Mouse (Mus musculus) adrenal gland, adult 10 weeks (tissue): ENCODE measurements around the gene Elane. TPM values are rescaled to one million over a fixed set of nuclear protein-coding genes. Genes with fewer than 3 reads are reported as not detected.

Experiments used
- polyA plus RNA-seq: library from polyadenylated mRNA; stranded (reverse); fragments of 350-450 nt; fragmentation: Illumina TruSeq; extraction: RNeasy Lipid Tissue Mini Kit (QIAGEN cat#74804); gene quantifications from one replicate; pipeline ENCODE4 v1.2.3, GENCODE M21; 2014; ENCODE audit warnings: low read depth, low replicate concordance

Gene Elane
- not detected for polyA plus RNA-seq

GRCm38 (mm10) chr10:79886054-79886453 lies at the start of gene Elane:
TSS of gene Elane (plus strand) at chr10:79886247.

DNA sequence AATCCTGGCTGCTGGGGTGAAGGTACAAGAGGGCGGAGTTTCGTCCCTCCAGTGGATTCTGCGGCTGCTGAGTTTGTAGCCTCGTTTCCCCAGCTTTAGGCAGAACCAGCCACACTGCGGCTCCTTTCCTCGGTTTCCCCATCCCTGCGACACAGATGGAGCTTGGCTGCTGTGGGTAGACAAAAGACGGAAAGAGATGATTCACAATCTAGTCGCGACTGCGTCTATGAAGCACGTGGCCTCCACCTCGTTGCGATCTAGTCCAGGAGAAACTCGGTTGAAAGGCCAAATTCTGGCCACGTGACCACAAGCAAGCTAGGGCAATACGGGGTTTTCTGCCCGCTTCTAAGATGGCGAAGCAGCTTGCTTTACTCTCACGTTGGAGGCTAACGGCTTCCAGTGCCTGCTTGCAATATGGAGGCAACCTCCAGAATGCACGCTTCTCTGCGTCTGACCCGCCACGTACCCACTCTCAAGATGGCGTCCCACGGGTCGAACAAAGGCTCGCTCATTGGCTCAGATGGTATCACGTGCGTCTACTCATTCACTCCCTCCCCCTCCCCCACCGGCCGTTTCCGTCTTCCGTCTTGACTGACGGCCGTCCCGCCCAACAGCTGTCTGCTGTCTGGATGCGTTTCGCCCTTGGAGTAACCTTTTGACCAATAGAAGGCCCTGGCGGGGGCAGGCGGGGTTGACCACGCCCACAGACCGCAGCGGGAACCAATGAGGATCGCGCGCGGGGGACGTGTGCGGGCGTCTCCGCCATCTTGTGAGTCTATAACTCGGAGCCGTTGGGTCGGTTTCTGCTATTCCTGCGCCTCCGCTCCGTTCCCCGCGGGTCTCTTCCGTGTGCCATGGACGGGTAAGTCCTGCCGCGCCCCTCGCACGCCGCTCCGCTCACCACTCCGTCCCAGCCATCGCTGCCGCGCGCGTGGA lies 31.9 kb upstream of the Elane start, which contains the start of gene Ptbp1:
TSS of gene Ptbp1 (plus strand) at position 568 of the 936 bp plus-strand sequence.

DNA sequence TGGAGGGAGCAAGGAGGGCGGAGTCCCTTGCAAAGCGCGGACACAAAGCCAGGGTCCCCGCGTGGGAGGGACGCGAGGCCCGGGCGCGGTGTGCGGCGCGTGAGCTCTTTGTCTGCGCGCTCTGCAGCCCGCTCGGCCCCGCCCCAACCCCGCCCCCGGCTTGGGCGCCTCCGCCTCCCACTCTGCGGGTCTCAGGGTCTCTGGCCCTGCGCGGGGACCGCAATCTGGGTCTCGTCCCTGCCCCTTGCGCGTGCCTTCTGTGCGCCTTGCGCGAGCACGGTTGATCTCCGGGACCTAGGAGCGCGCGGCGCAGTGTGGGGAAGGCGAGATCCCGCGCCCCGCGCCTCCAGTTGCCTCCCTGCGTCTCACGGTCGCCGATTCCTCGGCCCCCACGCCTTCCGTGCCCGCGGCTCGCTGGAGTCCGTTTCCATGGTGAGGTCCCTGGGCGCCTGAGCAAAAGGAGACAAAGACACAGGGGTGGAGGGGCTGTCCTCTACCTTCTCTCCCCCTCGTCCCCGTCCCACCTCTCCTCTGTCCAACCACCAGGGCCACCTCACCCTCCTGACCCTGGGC lies 11.7 kb upstream of the Elane start, which contains the start of the genes Prtn3 and Plppr3:
TSS of gene Prtn3 (plus strand) at position 187 of the 573 bp plus-strand sequence.
TSS of gene Plppr3 (minus strand) at position 345 of the 573 bp plus-strand sequence.

DNA sequence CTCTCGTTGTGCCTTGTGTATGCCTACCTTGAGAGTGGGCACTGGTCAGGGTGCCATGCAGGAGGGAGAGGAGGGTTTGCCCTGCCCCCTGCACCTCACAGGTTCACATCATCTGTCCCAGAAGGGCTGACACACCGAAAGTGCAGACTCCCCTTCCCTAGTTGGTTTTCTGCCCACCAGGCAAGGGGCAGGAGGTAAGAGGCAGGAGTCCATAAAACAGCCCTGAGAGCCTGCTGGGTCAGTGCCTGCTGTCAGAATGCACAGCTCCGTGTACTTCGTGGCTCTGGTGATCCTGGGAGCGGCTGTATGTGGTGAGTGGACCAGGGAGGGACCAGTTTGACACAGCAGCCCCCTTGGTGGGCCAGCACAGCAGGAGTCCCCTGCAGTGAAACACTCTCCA lies 4.6 kb downstream of the Elane start, which contains the start of gene Cfd:
TSS of gene Cfd (plus strand) at position 184 of the 400 bp plus-strand sequence.

DNA sequence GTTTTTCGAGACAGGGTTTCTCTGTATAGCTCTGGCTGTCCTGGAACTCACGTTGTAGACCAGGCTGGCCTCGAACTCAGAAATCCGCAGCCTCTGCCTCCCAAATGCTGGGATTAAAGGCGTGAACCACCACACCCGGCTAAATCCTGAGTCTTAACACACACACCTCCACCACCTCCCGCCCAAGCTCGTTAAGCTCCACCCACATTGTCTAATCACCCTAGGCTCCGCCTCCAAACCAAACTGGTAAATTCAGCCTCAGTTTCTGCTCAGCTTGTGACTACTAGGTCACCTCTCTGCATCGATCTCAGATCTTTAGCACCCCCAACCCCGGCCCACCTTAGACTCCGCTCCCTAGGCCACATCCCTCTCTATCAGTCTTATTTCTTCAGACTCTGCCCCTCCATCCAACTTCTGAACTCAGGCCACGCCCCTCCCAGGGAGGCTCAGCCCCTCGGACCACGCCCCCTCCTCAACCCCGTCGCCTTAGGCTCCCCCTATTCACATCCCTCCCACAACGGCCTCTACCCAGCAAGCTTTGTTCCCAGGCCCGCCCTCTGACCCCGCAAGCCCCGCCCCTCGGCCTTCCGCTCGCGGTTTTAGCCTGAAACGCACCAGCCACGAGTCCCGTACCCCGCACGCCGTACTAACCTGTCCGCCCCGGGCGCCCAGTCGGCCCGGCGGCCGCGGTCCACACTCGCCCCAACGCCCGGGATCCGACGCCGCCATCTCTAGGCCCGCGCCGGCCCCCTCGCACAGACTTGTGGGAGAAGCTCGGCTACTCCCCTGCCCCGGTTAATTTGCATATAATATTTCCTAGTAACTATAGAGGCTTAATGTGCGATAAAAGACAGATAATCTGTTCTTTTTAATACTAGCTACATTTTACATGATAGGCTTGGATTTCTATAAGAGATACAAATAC lies 22.4 kb downstream of the Elane start, which contains the start of gene Med16:
TSS of gene Med16 (minus strand) at position 757 of the 925 bp plus-strand sequence.

DNA sequence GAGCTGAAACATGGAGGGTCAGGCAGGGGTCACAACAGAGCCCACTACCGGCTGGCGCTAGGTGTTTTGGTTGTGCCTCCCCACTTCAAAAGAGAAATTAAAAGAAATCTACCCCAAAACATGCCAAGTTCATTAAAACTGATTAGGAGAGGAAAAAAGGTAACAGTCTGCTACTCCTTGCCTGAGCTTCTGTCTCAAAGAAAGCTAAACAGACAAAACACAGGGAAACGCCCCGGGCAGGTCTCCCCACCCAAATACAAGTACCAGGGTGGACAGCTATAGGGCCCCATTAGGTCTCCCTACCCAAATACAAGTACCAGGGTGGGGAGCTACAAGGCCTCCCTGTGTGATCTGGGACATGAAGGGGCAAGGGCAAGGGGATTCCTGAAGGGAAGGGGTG lies 24.5 kb downstream of the Elane start, which contains the start of gene Gm26602:
TSS of gene Gm26602 (plus strand) at position 301 of the 400 bp plus-strand sequence.

DNA sequence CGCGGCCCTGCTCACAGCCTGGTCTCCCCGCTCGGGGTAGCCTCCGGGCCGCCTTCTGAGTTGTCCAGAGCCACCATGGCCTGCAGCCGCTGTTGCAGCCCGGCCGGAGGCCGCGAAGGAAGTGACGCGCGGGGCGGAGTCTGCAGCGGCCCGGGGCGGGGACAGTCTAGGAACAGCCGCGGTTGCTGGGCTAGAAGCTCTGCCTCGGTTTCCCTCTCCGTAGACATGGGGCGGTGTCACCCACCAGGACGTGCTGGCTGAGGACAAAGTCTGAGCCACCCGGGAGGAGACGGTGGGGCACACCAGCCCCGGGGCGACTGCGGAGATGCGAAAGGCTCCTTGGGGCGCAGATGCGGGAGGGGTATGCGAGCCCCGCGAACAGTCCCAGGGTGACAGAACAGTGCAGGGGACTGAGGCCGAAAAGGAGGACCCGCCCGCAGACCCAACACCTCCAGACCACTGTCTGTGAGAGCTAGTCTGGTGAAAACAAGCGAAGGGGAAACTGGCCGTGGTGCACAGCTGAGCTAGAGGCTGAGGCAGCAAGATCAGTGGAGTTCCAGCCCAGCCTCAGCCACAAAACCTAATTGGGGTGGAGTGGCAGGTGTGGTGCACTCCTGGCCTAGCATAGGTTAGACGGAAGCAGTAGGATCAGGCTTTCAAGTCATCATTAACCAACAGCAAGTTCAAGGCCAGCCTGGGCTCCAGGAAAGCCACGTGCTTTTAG lies 30.9 kb downstream of the Elane start, which contains the start of gene Kiss1r:
TSS of gene Kiss1r (plus strand) at position 164 of the 724 bp plus-strand sequence.

GRCm38 (mm10) chr10:79920958-79921535 lies 35.0 kb downstream of the Elane start, which contains the start of gene R3hdm4:
TSS of gene R3hdm4 (minus strand) at chr10:79921208.

GRCm38 (mm10) chr10:79926491-79927323 lies 40.7 kb downstream of the Elane start, which contains the start of gene Arid3a:
TSS of gene Arid3a (plus strand) at chr10:79927043.

Other genes with a start within 250 kb of the Elane start
- 1.1 TPM for gene Shc2, start 248.3 kb upstream of the Elane start, polyA plus RNA-seq
- gene Odf3l2, start 240.5 kb upstream of the Elane start, polyA plus RNA-seq = not detected
- gene Madcam1, start 221.7 kb upstream of the Elane start, polyA plus RNA-seq = not detected
- gene Tpgs1, start 216.9 kb upstream of the Elane start, polyA plus RNA-seq = not detected
- gene Cdc34, start 204.1 kb upstream of the Elane start, polyA plus RNA-seq = not detected
- gene Gzmm, start 197.2 kb upstream of the Elane start, polyA plus RNA-seq = not detected
- gene Bsg, start 181.8 kb upstream of the Elane start, polyA plus RNA-seq = 289 TPM
- gene Hcn2, start 169.6 kb upstream of the Elane start, polyA plus RNA-seq = not detected
- gene Polrmt, start 139.7 kb upstream of the Elane start, polyA plus RNA-seq = not detected
- not detected for gene Fgf22, start 131.2 kb upstream of the Elane start, polyA plus RNA-seq
- gene Rnf126, start 119.3 kb upstream of the Elane start, polyA plus RNA-seq = 0.58 TPM
- gene Fstl3, start 109.0 kb upstream of the Elane start, polyA plus RNA-seq = 6.9 TPM
- gene Prss57, start 95.3 kb upstream of the Elane start, polyA plus RNA-seq = not detected
- 0.93 TPM for gene Palm, start 92.7 kb upstream of the Elane start, polyA plus RNA-seq
- not detected for gene Misp, start 65.3 kb upstream of the Elane start, polyA plus RNA-seq
- gene Ptbp1, start 31.8 kb upstream of the Elane start, polyA plus RNA-seq = 69.8 TPM
- gene Prtn3, start 11.8 kb upstream of the Elane start, polyA plus RNA-seq = not detected
- not detected for gene Plppr3, start 11.6 kb upstream of the Elane start, polyA plus RNA-seq
- gene Cfd, start 4.6 kb downstream of the Elane start, polyA plus RNA-seq = 14.9 TPM
- gene Med16, start 22.7 kb downstream of the Elane start, polyA plus RNA-seq = not detected
- gene Gm26602, start 24.6 kb downstream of the Elane start, polyA plus RNA-seq = not detected
- not detected for gene Kiss1r, start 30.7 kb downstream of the Elane start, polyA plus RNA-seq
- 8.8 TPM for gene R3hdm4, start 35.0 kb downstream of the Elane start, polyA plus RNA-seq
- gene Arid3a, start 40.8 kb downstream of the Elane start, polyA plus RNA-seq = 1.9 TPM
- 1.2 TPM for gene Wdr18, start 73.9 kb downstream of the Elane start, polyA plus RNA-seq
- gene Grin3b, start 84.5 kb downstream of the Elane start, polyA plus RNA-seq = not detected
- 0.64 TPM for gene Tmem259, start 98.1 kb downstream of the Elane start, polyA plus RNA-seq
- gene Cnn2, start 102.3 kb downstream of the Elane start, polyA plus RNA-seq = 4.3 TPM
- gene Abca7, start 110.2 kb downstream of the Elane start, polyA plus RNA-seq = 0.58 TPM
- gene Arhgap45, start 130.4 kb downstream of the Elane start, polyA plus RNA-seq = not detected
- gene Polr2e, start 153.5 kb downstream of the Elane start, polyA plus RNA-seq = 0.64 TPM
- gene Gpx4, start 160.9 kb downstream of the Elane start, polyA plus RNA-seq = 76.0 TPM
- gene Sbno2, start 219.3 kb downstream of the Elane start, polyA plus RNA-seq = 1.3 TPM
- gene Stk11, start 229.6 kb downstream of the Elane start, polyA plus RNA-seq = 8.0 TPM